Mouse (Mus musculus) common myeloid progenitor, adult 5-6 weeks (primary cell): ENCODE measurements around the gene 9430097D07Rik. TPM values are rescaled to one million over a fixed set of nuclear protein-coding genes. Genes with fewer than 3 reads are reported as not detected.

Experiments
- ATAC-seq: replicated peaks from 2 replicates; pipeline ENCODE4 v1.8.0; 2016; ENCODE audit warnings: low read depth, mild to moderate bottlenecking, moderate TSS enrichment, inconsistent platforms; ENCODE audit not compliant: poor library complexity, severe bottlenecking
- total RNA-seq: library from RNA; stranded (forward); fragments of 200-1000, 187-1606 nt; gene quantifications from 2 replicates; pipeline ENCODE4 v1.2.3, GENCODE M21; 2017

The 9430097D07Rik gene
- total RNA-seq, 1 experiment from 2014 or later = not detected

- no peak for ATAC-seq
Measured at GRCm38 (mm10) chr2:32598506-32598905, 23.0 kb upstream of the 9430097D07Rik start.

- ATAC-seq = no peak
Measured at GRCm38 (mm10) chr2:32597699-32598098, 22.2 kb upstream of the 9430097D07Rik start.

DNA sequence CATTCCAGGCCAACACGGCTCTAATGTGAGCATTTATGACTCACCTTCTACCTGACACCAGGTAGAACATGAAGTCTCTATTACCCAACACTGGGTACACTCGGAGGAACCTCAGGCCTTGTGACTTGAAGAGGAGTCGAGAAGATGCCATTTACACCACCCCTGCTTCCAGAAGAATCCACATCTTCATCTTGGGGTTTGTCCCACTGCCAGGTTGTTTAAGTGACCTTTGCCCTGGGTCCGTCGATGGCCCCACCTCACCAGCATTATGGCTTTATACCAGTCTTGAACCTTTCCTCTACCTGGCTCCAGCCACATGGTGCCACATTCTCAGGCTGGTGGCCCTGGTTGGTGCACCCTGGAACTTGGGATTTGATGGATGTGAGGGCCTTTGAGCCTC, 21.8 kb upstream of the 9430097D07Rik start:
- no peak for ATAC-seq

DNA sequence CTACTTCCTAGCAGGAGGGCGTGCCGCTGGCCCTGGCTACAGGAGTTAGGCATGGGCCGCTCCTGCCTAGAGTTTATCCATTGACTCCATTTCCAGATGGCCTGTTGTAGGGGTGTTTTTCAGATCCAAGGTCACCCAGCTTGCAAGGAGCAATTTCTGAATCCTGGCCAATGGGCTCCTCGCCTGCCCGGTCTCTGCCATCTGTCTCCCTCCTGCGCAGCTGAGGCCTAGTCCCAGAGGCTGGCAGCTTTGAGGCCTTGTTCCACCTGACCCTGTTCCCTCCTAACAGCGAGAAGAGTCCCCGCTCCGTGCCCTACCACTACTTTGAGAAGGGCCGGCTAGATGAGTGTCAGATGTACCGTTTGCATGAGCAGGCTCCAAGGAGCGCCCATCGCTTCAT, 21.2 kb upstream of the 9430097D07Rik start:
- no peak for ATAC-seq

DNA sequence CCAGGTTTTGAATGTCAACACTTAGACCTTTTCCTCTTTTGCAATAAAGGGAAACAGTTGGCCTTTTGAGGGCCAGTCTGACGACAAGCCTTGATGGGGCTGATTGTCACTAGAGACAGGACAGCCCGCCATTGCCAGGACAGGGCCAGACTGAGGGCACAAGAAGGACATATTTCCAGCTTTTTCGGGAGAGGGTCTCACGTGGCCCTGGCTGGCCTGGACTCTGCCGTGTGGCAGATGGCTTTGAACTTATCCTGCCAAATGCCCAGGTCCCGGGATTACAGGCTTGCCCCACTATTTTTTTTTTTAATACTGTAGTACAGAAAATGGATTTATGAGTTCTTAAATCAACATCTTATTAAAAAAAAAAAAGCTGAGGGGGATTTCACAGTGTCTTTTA, 15.8 kb upstream of the 9430097D07Rik start:
- no peak for ATAC-seq

GRCm38 (mm10) chr2:32590224-32590623, 14.7 kb upstream of the 9430097D07Rik start:
- no peak for ATAC-seq

- ATAC-seq = no peak
Measured at GRCm38 (mm10) chr2:32589213-32589795, 13.8 kb upstream of the 9430097D07Rik start.

- ATAC-seq = peak; percentile 42
Measured at GRCm38 (mm10) chr2:32587731-32588321, 12.3 kb upstream of the 9430097D07Rik start.

GRCm38 (mm10) chr2:32586871-32587351, 11.4 kb upstream of the 9430097D07Rik start, which contains the start of gene St6galnac4:
TSS of gene St6galnac4 (plus strand) at chr2:32587095.
- ATAC-seq = peak; percentile 69

DNA sequence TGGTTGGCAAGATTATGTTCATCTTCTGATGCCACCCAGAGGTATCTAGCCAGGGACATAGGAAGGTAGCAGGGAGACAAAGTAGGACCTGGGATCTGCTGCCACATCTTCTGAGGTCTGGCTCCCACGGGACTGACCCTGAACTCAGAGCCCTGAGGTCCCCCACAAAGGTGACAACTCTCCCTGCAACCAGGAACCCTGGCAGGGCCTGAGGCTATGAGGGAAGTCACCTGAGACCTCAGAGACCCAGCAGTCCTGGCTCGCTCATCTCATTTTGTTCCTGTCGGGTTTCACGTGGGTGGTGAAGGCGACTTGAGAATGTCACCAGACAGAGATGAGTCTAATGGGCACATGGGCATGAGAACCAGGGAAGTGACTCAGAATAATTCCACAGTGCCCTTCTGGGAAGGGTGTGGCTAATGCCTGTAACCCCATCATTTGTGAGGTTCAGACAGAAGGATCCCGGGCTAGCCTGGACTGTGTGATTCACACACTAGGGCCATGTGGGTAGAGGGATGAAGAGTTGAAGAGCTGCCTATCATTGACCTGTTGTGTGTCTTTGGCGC, 9.7 kb upstream of the 9430097D07Rik start:
- no peak for ATAC-seq

GRCm38 (mm10) chr2:32582830-32583799, 7.6 kb upstream of the 9430097D07Rik start:
- peak; percentile 75 for ATAC-seq

GRCm38 (mm10) chr2:32581450-32582095, 6.1 kb upstream of the 9430097D07Rik start:
- 0 out of 2 replicates have a peak, but pooled peaks have one; percentile 17 for ATAC-seq

GRCm38 (mm10) chr2:32578146-32579046, 2.9 kb upstream of the 9430097D07Rik start:
- no peak for ATAC-seq

- ATAC-seq = no peak
Measured at GRCm38 (mm10) chr2:32576532-32576931, 1.0 kb upstream of the 9430097D07Rik start.

DNA sequence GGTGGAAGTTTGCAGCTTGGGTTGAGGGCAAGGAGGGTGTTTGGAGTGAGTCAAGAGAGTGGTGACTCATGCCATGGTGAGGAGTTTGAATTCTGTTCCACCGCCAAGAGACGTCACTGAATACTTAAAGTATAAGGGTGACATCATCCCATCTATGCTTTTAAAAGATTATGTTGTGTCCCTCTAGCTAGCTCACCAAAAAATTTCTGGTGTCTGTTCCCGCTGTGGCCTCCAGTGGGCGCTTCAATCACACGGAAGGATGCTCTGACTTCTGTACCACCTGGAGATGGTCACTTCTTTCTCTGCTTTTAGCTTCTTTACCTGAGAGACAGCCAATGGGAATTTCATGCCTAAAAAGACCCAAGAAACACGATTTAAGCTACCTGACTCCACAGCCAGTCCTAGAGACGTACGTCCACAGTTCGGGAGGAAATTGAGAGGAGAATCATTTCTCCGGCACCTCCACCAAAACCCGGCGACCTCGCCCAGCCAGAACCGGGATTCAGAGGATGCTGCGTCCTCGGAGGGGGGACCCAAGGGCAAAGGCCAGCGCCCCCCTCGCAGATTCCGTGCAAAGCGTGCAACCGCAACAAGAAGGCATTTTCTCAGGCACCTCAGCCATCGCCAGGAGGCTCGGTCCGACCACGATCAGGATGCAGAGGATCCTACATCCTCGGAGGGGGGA, 441 bp downstream of the 9430097D07Rik start:
- ATAC-seq = peak; percentile 34

GRCm38 (mm10) chr2:32574497-32574896, 987 bp downstream of the 9430097D07Rik start, which contains the start of gene Pip5kl1:
TSS of gene Pip5kl1 (plus strand) at chr2:32574797.
- ATAC-seq = no peak

DNA sequence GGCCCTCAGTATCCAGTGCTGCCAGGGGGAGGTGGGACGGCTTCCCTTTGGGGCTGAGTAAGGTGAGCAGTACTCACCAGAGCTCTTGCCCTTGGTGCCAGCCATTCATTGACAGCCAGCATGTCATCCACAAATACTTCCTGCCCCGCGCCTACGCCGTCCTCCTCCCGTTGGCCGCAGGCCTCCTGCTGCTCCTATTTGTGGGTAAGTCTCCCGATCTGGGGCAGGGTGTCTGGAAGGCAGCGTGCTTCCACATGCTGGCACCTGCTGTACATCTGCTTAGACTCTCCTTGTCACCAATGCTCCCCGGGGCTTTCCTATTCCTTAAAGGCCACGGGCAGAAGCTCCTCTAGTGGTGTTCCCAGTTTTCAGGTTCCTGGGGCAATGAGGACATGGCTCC, 3.3 kb downstream of the 9430097D07Rik start:
- ATAC-seq = no peak
